Mouse (Mus musculus) forebrain, embryonic 15.5 days (tissue): ENCODE results near the gene Ufc1. TPM values are rescaled to one million over a fixed set of nuclear protein-coding genes. Genes with fewer than 3 reads are reported as not detected.

Experiments
- ATAC-seq: fragments of 200-750 bp; cut with Nextera tagmentation; replicated peaks from 2 replicates; pipeline ENCODE4 v1.8.0; 2017; ENCODE audit warnings: mild to moderate bottlenecking, moderate TSS enrichment, moderate library complexity
- H3K27ac ChIP-seq: fragments of 300-500 bp; sonication (generic); replicated peaks from 2 replicates; pipeline ENCODE4 v1.5.1; 2015; ENCODE audit warnings: mild to moderate bottlenecking, inconsistent platforms
- H3K27me3 ChIP-seq: fragments of 300-500 bp; sonication (generic); 2 replicates; pipeline ENCODE4 v1.6.1; 2015; ENCODE audit warnings: inconsistent platforms
- H3K36me3 ChIP-seq: fragments of 300-500 bp; sonication (generic); 2 replicates; pipeline ENCODE4 v1.6.1; 2015; ENCODE audit warnings: mild to moderate bottlenecking, inconsistent platforms
- H3K4me1 ChIP-seq: fragments of 300-500 bp; sonication (generic); 2 replicates; pipeline ENCODE4 v1.6.1; 2015; ENCODE audit warnings: inconsistent platforms
- H3K4me2 ChIP-seq: fragments of 300-500 bp; sonication (generic); replicated peaks from 2 replicates; pipeline ENCODE4 v1.6.1; 2015; ENCODE audit warnings: mild to moderate bottlenecking, inconsistent platforms
- H3K4me3 ChIP-seq: fragments of 300-500 bp; sonication (generic); 2 replicates; pipeline ENCODE4 v1.5.1; 2015; ENCODE audit warnings: mild to moderate bottlenecking, inconsistent platforms
- H3K9ac ChIP-seq: fragments of 300-500 bp; sonication (generic); replicated peaks from 2 replicates; pipeline ENCODE4 v1.6.1; 2015; ENCODE audit warnings: mild to moderate bottlenecking, inconsistent platforms
- H3K9me3 ChIP-seq: fragments of 300-500 bp; sonication (generic); 2 replicates; pipeline ENCODE4 v1.6.1; 2016; ENCODE audit warnings: inconsistent platforms
- WGBS: fragments of 180-500 bp; shearing (Covaris S2); methylation state at CpG from one replicate; pipeline ENCODE4 v1.1.7; 2015; ENCODE audit warnings: mixed read lengths; 5-methylcytosine and 5-hydroxymethylcytosine counted together
- polyA plus RNA-seq: library from polyadenylated mRNA; unstranded; fragments of >200 nt; fragmentation: Nextera tagmentation; extraction: Ambion mirVana; gene quantifications from 2 replicates; pipeline ENCODE4 v1.2.1, GENCODE M21; 2015

Gene Ufc1
- polyA plus RNA-seq, 1 experiment from 2014 or later: 105 TPM

DNA sequence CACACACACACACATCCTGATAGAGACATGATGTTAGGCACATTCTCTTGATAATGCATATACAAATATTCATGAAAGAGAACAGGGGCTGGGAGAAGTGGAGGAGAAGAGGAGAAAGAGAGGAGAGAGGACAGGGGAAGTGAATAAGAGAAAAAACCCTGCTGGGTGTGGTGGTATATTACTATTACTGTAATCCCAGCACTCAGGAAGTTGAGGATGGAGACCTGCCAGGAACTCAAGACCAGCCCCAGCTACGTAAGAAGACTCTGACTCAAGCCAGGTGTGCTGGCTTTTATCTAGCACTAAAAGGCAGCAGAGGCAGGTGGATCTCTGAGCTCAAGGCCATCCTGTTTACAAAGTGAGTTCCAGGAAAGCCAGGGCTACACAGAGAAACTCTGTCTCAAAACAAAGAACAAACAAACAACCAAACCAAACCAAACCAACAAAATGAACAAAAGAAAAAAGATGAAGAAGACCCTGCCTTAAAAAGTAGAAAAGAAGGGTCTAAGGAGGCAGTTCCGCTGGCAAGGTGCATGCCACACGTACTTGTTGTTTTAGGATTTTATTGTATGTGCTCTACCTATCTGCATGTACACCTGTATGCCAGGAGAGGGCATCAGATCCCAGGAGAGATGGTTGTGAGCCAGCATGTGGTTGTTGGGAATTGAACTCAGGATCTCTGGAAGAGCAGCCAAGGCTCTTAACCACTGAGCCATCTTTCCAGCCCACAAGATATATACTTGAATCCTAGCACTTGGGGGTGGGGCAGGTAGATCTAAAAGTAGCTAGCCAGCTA lies 31.0 kb downstream of the Ufc1 start:
- 65% methylated on average over 3 of the region's 3 CpGs for WGBS
- H3K27ac ChIP-seq: peak overlapping the region; percentile 94
- no peaks in the 10 kb centered on the region for H3K9me3 ChIP-seq
- H3K36me3 ChIP-seq: no peaks in the 10 kb centered on the region
- no peak for ATAC-seq
- H3K9ac ChIP-seq: 0 out of 2 replicates have a peak overlapping the region, but pooled peaks have one; percentile 10
- H3K4me1 ChIP-seq: peaks cover 18% of the 10 kb centered on the region
- H3K4me3 ChIP-seq: no peak overlapping the region
- peak overlapping the region; percentile 50 for H3K4me2 ChIP-seq
- no peaks in the 10 kb centered on the region for H3K27me3 ChIP-seq

DNA sequence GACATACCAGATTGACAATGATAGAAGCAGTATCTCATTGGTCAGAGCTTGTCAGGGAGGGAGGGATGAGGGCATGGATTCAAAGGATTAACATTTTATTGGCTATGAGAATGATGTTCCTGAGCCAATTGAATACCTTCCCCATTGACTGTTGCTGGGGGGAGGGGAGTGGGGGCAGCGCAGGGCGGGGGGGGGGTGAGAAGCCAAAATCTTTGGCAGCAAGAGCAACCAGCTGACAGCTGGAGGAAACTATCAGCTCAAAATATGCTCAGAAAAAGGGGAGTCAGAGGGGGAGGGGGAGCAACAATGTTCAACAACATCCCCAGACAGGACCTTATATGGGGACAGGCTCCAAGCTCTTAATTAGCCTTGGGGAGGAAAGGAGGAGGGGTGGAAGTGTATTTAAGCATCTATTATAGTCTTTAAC lies 31.6 kb downstream of the Ufc1 start:
- Histone ChIP-seq H3K27ac (peak overlapping the region; percentile 94), H3K9me3 (no peaks in the 10 kb centered on the region), H3K9ac (0 out of 2 replicates have a peak overlapping the region, but pooled peaks have one; percentile 10), H3K36me3 (no peaks in the 10 kb centered on the region), H3K4me2 (peak overlapping the region; percentile 50), H3K4me1 (peaks cover 18% of the 10 kb centered on the region), H3K4me3 (peak overlapping the region; percentile 29; the same call in 1 of the 2 replicates), H3K27me3 (no peaks in the 10 kb centered on the region)
- ATAC-seq: peak; percentile 94
- 0% methylated on average over 2 of the region's 2 CpGs for WGBS

- peak overlapping the region; percentile 50 for H3K4me2 ChIP-seq
- H3K36me3 ChIP-seq: no peaks in the 10 kb centered on the region
- H3K4me1 ChIP-seq: peaks cover 18% of the 10 kb centered on the region
- peak overlapping the region; percentile 29; the same call in 1 of the 2 replicates for H3K9ac ChIP-seq
- H3K27ac ChIP-seq: peak overlapping the region; percentile 94
- peak; percentile 86 for ATAC-seq
- WGBS: under 1% methylated on average over 8 of the region's 8 CpGs
- no peaks in the 10 kb centered on the region for H3K9me3 ChIP-seq
- H3K4me3 ChIP-seq: peak overlapping the region; percentile 29
- H3K27me3 ChIP-seq: no peaks in the 10 kb centered on the region
Observed at GRCm38 (mm10) chr1:171262594-171263130, 32.2 kb downstream of the Ufc1 start.

GRCm38 (mm10) chr1:171260316-171260715 lies 34.5 kb downstream of the Ufc1 start:
- ATAC-seq: no peak
- no peaks in the 10 kb centered on the region for H3K36me3 ChIP-seq
- no peak overlapping the region for H3K9ac ChIP-seq
- no peak overlapping the region for H3K27ac ChIP-seq
- no peaks in the 10 kb centered on the region for H3K27me3 ChIP-seq
- H3K4me2 ChIP-seq: no peak overlapping the region
- peaks cover 18% of the 10 kb centered on the region for H3K4me1 ChIP-seq
- H3K9me3 ChIP-seq: no peaks in the 10 kb centered on the region
- 79% methylated on average over 3 of the region's 3 CpGs for WGBS
- H3K4me3 ChIP-seq: no peak overlapping the region

DNA sequence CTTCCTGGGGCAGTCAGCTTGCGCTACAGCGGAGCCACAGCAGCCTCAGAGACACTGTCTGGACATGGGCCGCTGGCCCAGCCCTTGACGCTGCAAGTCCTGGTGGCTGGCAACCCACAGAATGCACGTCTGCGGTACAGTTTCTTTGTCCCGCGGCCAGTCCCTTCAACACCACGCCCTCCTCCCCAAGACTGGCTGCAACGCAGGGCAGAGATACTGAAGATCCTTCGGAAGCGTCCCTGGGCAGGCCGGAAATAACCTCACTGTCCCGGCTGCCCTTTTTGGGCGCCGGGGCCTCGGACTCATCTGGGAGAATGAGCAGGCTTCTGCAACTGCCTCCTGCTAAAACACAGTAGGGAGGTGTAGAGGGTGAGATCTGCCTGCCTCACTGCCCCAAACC lies 35.9 kb downstream of the Ufc1 start:
- Histone ChIP-seq H3K27ac (no peak overlapping the region), H3K36me3 (no peaks in the 10 kb centered on the region), H3K9ac (no peak overlapping the region), H3K27me3 (no peaks in the 10 kb centered on the region), H3K9me3 (no peaks in the 10 kb centered on the region), H3K4me1 (peaks cover 17% of the 10 kb centered on the region), H3K4me2 (no peak overlapping the region), H3K4me3 (no peak overlapping the region)
- no peak for ATAC-seq
- WGBS: 84% methylated on average over 17 of the region's 17 CpGs

GRCm38 (mm10) chr1:171257781-171258180 lies 37.0 kb downstream of the Ufc1 start:
- Histone ChIP-seq H3K4me2 (no peak overlapping the region), H3K9me3 (no peaks in the 10 kb centered on the region), H3K27me3 (no peaks in the 10 kb centered on the region), H3K4me3 (no peak overlapping the region), H3K36me3 (no peaks in the 10 kb centered on the region), H3K9ac (no peak overlapping the region), H3K27ac (no peak overlapping the region), H3K4me1 (peaks cover 11% of the 10 kb centered on the region)
- no peak for ATAC-seq
- WGBS: 83% methylated on average over 9 of the region's 9 CpGs

DNA sequence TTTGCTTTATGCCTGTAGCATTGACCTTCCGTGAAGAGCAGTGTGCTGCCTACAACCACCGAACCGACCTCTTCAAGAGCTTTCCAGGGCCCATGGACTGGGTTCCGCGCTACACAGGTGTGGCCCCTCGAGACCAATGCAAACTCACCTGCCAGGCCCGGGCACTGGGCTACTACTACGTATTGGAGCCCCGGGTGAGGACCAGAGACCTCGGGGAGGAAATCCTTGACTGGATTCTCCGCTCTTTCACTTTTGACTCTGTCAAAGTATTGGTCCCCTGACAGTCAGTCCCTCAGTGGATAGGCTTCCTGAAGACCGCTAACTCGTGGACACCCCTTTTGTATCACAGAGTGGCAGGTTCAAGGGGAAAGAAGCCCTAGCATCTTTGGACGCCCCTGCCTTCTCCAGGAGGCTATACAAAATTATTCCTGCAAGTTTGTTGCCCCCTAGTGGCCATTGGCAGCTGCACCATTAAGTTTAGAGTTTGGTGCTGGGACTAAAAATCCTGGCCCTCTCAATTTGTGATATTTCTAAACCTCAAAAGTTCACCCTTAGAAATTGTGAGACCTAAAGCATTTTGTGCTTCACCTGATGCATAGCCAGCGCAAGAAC lies 37.8 kb downstream of the Ufc1 start:
- peak; percentile 4; the same call in 1 of the 2 replicates for ATAC-seq
- WGBS: 65% methylated on average over 15 of the region's 15 CpGs
- peaks cover 11% of the 10 kb centered on the region for H3K4me1 ChIP-seq

GRCm38 (mm10) chr1:171256095-171256818 lies 38.6 kb downstream of the Ufc1 start:
- no peak for ATAC-seq
- whole genome bisulfite sequencing: 90% methylated on average over 24 of the region's 24 CpGs
- Histone ChIP-seq H3K4me3 (no peak overlapping the region), H3K4me1 (peaks cover 16% of the 10 kb centered on the region), H3K9me3 (no peaks in the 10 kb centered on the region), H3K4me2 (no peak overlapping the region), H3K36me3 (no peaks in the 10 kb centered on the region), H3K9ac (no peak overlapping the region), H3K27me3 (no peaks in the 10 kb centered on the region), H3K27ac (no peak overlapping the region)

More for the DNA sequence above, 37.8 kb downstream of the Ufc1 start:
- Histone ChIP-seq H3K9ac (no peak overlapping the region), H3K4me3 (no peak overlapping the region), H3K9me3 (no peaks in the 10 kb centered on the region), H3K27ac (no peak overlapping the region), H3K4me2 (no peak overlapping the region), H3K27me3 (no peaks in the 10 kb centered on the region), H3K36me3 (no peaks in the 10 kb centered on the region)

DNA sequence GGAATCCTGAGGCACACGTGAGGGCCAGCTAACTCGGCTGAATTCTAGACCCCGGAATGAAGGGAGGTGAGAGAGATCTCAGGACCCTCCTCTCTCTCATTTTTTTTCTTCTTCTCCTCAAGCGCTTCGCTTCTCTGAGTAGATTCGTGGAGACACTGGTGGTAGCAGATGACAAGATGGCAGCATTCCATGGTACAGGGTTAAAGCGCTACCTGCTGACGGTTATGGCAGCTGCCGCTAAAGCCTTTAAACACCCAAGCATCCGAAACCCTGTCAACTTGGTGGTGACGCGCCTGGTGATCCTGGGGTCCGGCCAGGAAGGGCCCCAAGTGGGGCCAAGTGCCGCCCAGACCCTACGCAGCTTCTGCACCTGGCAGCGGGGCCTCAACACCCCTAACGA lies 42.4 kb downstream of the Ufc1 start:
- no peak for ATAC-seq
- H3K4me1 ChIP-seq: peaks cover 47% of the 10 kb centered on the region
- peak overlapping the region; percentile 32; the same call in 1 of the 2 replicates for H3K4me3 ChIP-seq
- no peaks in the 10 kb centered on the region for H3K27me3 ChIP-seq
- H3K36me3 ChIP-seq: no peaks in the 10 kb centered on the region
- no peaks in the 10 kb centered on the region for H3K9me3 ChIP-seq
- no peak overlapping the region for H3K9ac ChIP-seq
- 47% methylated on average over 17 of the region's 17 CpGs for WGBS
- peak overlapping the region; percentile 85 for H3K27ac ChIP-seq
- peak overlapping the region; percentile 47 for H3K4me2 ChIP-seq

DNA sequence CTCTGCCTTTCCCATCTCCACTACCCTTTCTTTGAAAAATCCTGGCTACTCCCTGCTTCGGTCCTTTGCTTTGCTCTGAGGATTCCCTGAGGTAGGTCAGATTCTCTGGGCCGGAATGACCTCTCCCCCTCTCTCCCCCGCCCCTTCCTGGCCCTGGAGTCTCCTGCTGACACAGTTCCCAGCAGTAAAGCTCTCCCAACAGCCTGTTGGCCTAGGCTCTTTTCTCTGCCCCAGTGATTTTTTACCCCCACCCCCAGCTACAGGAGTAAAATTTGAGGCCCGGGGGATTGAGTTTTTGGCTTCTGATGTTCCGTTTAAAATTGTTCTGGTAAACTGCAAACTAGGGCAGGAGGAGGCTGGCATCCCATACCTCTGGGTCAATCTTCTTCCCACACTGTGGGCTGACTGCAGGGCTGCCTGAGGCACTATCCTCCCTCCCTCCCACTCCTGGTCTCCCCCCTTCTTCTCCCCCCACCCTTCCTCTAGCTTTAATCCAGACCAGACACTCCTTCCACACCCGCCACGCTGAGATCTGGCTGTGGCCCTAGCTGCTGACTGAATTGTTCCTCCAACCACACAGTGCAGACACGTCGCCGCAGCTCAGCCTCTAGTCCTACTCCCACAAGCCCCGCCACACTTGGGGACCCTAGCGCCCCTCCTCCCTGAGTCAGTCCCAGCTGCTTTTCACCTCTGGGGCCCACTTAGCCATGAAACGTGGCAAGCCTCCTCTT lies 43.1 kb downstream of the Ufc1 start:
- Histone ChIP-seq H3K9ac (peak overlapping the region; percentile 16; the same call in 1 of the 2 replicates), H3K36me3 (no peaks in the 10 kb centered on the region), H3K4me3 (peak overlapping the region; percentile 32), H3K27ac (peak overlapping the region; percentile 85), H3K4me2 (peak overlapping the region; percentile 47), H3K9me3 (no peaks in the 10 kb centered on the region), H3K27me3 (no peaks in the 10 kb centered on the region), H3K4me1 (peaks cover 51% of the 10 kb centered on the region)
- ATAC-seq: no peak
- WGBS: 7% methylated on average over 13 of the region's 13 CpGs
